9 mouse cellular contexts compared by ENCODE assay signal in genomic region chr15:79933670-79934514, GRCm38 (mm10). TPM values are rescaled to one million over a fixed set of nuclear protein-coding genes. Genes with fewer than 3 reads are reported as not detected.
DNase-seq lines count a peak whose midpoint lies in the region; ATAC-seq and TF ChIP-seq lines count a peak whose summit lies in the region.
"Had no signal": no experiment of that assay in that cellular context is flagged by ENCODE, and none has a peak within 500 bp of the region (broad histone marks: within the 10 kb centered on the region; RNA-seq: fewer than 3 reads in every experiment).

No protein-coding gene starts in this region.

- no peaks in the 10 kb centered on the region for H3K9me3 ChIP-seq in lung, postnatal 0 days (ENCODE audit: low read length)
- H3K9me3 ChIP-seq in embryonic facial prominence, embryonic 10.5 days: no peaks in the 10 kb centered on the region
- no peaks in the 10 kb centered on the region for H3K9me3 ChIP-seq in intestine, embryonic 15.5 days
- H3K9me3 ChIP-seq in neural tube, embryonic 15.5 days (replicated peaks): no peaks in the 10 kb centered on the region

- H3K4me2 ChIP-seq in lung, postnatal 0 days (replicated peaks; ENCODE audit: low read depth, low read length): 0 out of 2 replicates have a peak overlapping the region, but pooled peaks have one; percentile 11
- H3K4me2 ChIP-seq in intestine, embryonic 15.5 days (replicated peaks): peak overlapping the region; percentile 85
- peak overlapping the region; percentile 84 for H3K4me2 ChIP-seq in neural tube, embryonic 15.5 days

- TF ChIP-seq CTCF in lung, postnatal 0 days (IDR thresholded peaks at IDR 0.05): no peak
- no peak for TF ChIP-seq CTCF in cerebellum, adult 2 months (IDR thresholded peaks at IDR 0.05; ENCODE audit: borderline replicate concordance, insufficient read depth, low read depth, low read length)
- TF ChIP-seq CTCF in left cerebral cortex, adult 2 months (IDR thresholded peaks at IDR 0.05): no peak

- no peak for TF ChIP-seq POLR2A in cerebellum, adult 2 months (IDR thresholded peaks at IDR 0.05; ENCODE audit: borderline replicate concordance, insufficient read depth, low read length)

- DNase-seq in lung, postnatal 0 days (ENCODE audit: low spot score): no peak
- DNase-seq in lung, postnatal 36 days: no peak
- DNase-seq in embryonic facial prominence, embryonic 10.5 days (ENCODE audit: low spot score): peak; percentile 42
- DNase-seq in cerebellum, adult 2 months: no peak
- no peak for DNase-seq in left cerebral cortex, adult 2 months (ENCODE audit: extremely low spot score in 1 of 2, low spot score in 2 of 2)
- DNase-seq in thymus, postnatal 14 days: no peak
- DNase-seq: spleen, adult 18-20 months had no signal

- intact Hi-C loops in left cerebral cortex, adult 2 months (cut with DNase I): no loop called here

- no peak overlapping the region for H3K9ac ChIP-seq in lung, postnatal 0 days (replicated peaks; ENCODE audit: low read depth)
- no peak overlapping the region for H3K9ac ChIP-seq in intestine, embryonic 15.5 days
- no peak overlapping the region for H3K9ac ChIP-seq in neural tube, embryonic 15.5 days (replicated peaks)

- WGBS in lung, postnatal 0 days: 4% methylated on average over 22 of the region's 22 CpGs
- WGBS in embryonic facial prominence, embryonic 10.5 days: under 1% methylated on average over 22 of the region's 22 CpGs
- WGBS in intestine, embryonic 15.5 days: 4% methylated on average over 22 of the region's 22 CpGs
- 2% methylated on average over 22 of the region's 22 CpGs for WGBS in neural tube, embryonic 15.5 days
- WGBS in cerebellum, adult 2 months: 25% methylated on average over 22 of the region's 22 CpGs

- no peaks in the 10 kb centered on the region for H3K36me3 ChIP-seq in lung, postnatal 0 days (ENCODE audit: insufficient read depth, low read length)
- no peaks in the 10 kb centered on the region for H3K36me3 ChIP-seq in embryonic facial prominence, embryonic 10.5 days (replicated peaks)
- no peaks in the 10 kb centered on the region for H3K36me3 ChIP-seq in intestine, embryonic 15.5 days
- no peaks in the 10 kb centered on the region for H3K36me3 ChIP-seq in neural tube, embryonic 15.5 days

- H3K27ac ChIP-seq in lung, postnatal 0 days (ENCODE audit: low read length): no peak overlapping the region
- no peak overlapping the region for H3K27ac ChIP-seq in embryonic facial prominence, embryonic 10.5 days (replicated peaks)
- no peak overlapping the region for H3K27ac ChIP-seq in intestine, embryonic 15.5 days
- H3K27ac ChIP-seq in neural tube, embryonic 15.5 days (replicated peaks): no peak overlapping the region
- no peak overlapping the region for H3K27ac ChIP-seq in cerebellum, adult 2 months (ENCODE audit: insufficient read depth, low read length)
- no peak overlapping the region for H3K27ac ChIP-seq in left cerebral cortex, adult 2 months

- TF ChIP-seq EP300 in lung, postnatal 0 days (IDR thresholded peaks at IDR 0.05): no peak

- no peak for ATAC-seq in lung, postnatal 0 days
- no peak for ATAC-seq in intestine, embryonic 15.5 days
- ATAC-seq in neural tube, embryonic 15.5 days (ENCODE audit: low FRiP score): no peak

- H3K4me3 ChIP-seq in lung, postnatal 0 days (ENCODE audit: low read depth, low read length): peak overlapping the region; percentile 8; the same call in 1 of the 2 replicates
- H3K4me3 ChIP-seq in embryonic facial prominence, embryonic 10.5 days: peak overlapping the region; percentile 40
- peak overlapping the region; percentile 3; the same call in 1 of the 2 replicates for H3K4me3 ChIP-seq in intestine, embryonic 15.5 days (replicated peaks)
- 0 out of 2 replicates have a peak overlapping the region, but pooled peaks have one; percentile 67 for H3K4me3 ChIP-seq in neural tube, embryonic 15.5 days (replicated peaks)
- H3K4me3 ChIP-seq in cerebellum, adult 2 months (replicated peaks; ENCODE audit: insufficient read depth, low read depth, low read length): no peak overlapping the region
- H3K4me3 ChIP-seq in left cerebral cortex, adult 2 months: no peak overlapping the region

- H3K4me1 ChIP-seq in lung, postnatal 0 days (ENCODE audit: insufficient read depth, low read depth, low read length): peaks cover 5% of the 10 kb centered on the region
- peaks cover 37% of the 10 kb centered on the region for H3K4me1 ChIP-seq in embryonic facial prominence, embryonic 10.5 days
- H3K4me1 ChIP-seq in intestine, embryonic 15.5 days (replicated peaks): peaks cover 13% of the 10 kb centered on the region
- H3K4me1 ChIP-seq in neural tube, embryonic 15.5 days: peaks cover 32% of the 10 kb centered on the region
- peaks cover 19% of the 10 kb centered on the region; the same call in 1 of the 2 replicates for H3K4me1 ChIP-seq in cerebellum, adult 2 months (ENCODE audit: control insufficient read depth, insufficient read depth, low read length)

- H3K27me3 ChIP-seq in lung, postnatal 0 days (replicated peaks; ENCODE audit: insufficient read depth, low read length): peaks cover 5% of the 10 kb centered on the region; the same call in 1 of the 2 replicates
- H3K27me3 ChIP-seq in embryonic facial prominence, embryonic 10.5 days (replicated peaks; ENCODE audit: low read depth, poor library complexity, severe bottlenecking): peaks cover 70% of the 10 kb centered on the region
- H3K27me3 ChIP-seq in intestine, embryonic 15.5 days (replicated peaks): peaks cover 18% of the 10 kb centered on the region
- H3K27me3 ChIP-seq in neural tube, embryonic 15.5 days (replicated peaks): peaks cover 12% of the 10 kb centered on the region
- no peaks in the 10 kb centered on the region for H3K27me3 ChIP-seq in cerebellum, adult 2 months (ENCODE audit: control insufficient read depth, insufficient read depth, low read length)

RNA-seq across cellular contexts. Expression of gene Cbx7, which starts 37.0 kb away (rescaled TPM):
- 4.1 and 4.5 TPM in 2 replicates for polyA plus RNA-seq in lung, postnatal 0 days (2015; fragmentation: Nextera tagmentation; extraction: Ambion mirVana)
- polyA plus RNA-seq in embryonic facial prominence, embryonic 10.5 days (2016; fragmentation: Nextera tagmentation; extraction: Ambion mirVana): 2.1 and 2.4 TPM in 2 replicates
- 3.9 and 4.6 TPM in 2 replicates for polyA plus RNA-seq in intestine, embryonic 15.5 days (2015; fragmentation: Nextera tagmentation; extraction: Ambion mirVana)
- polyA plus RNA-seq in neural tube, embryonic 15.5 days (2015; fragmentation: Nextera tagmentation; extraction: Ambion mirVana): 4.1 and 4.6 TPM in 2 replicates
- polyA plus RNA-seq in cerebellum, adult 2 months (2012; rRNA removed): 89.6 and 96.3 TPM in 2 replicates
- total RNA-seq in left cerebral cortex, adult 2 months (2021): 10 to 100 TPM; 52.3 to 52.6 TPM

RNA-seq across cellular contexts. Expression of gene Apobec3, which starts 42.4 kb away (rescaled TPM):
- polyA plus RNA-seq in lung, postnatal 0 days (2015; fragmentation: Nextera tagmentation; extraction: Ambion mirVana): 24.8 and 29.5 TPM in 2 replicates
- 7.7 and 8.4 TPM in 2 replicates for polyA plus RNA-seq in embryonic facial prominence, embryonic 10.5 days (2016; fragmentation: Nextera tagmentation; extraction: Ambion mirVana)
- 13.1 and 15.4 TPM in 2 replicates for polyA plus RNA-seq in intestine, embryonic 15.5 days (2015; fragmentation: Nextera tagmentation; extraction: Ambion mirVana)
- polyA plus RNA-seq in neural tube, embryonic 15.5 days (2015; fragmentation: Nextera tagmentation; extraction: Ambion mirVana): 4.8 and 44.4 TPM in 2 replicates
- polyA plus RNA-seq in cerebellum, adult 2 months (2012; rRNA removed): 3.3 and 3.6 TPM in 2 replicates
- total RNA-seq in left cerebral cortex, adult 2 months (2021): 1 to 10 TPM; 5.1 to 6.1 TPM

Comparison
In these comparisons a context has a peak if more than half of its experiments do, and no peak if none do; other contexts are left out.
1. H3K4me2 ChIP-seq: peak in every context shown above with its lines; median percentile 85 in intestine, embryonic 15.5 days; 84 in neural tube, embryonic 15.5 days; 11 in lung, postnatal 0 days.
2. H3K4me3 ChIP-seq: peak in lung, postnatal 0 days (single experiment), embryonic facial prominence, embryonic 10.5 days (single experiment), intestine, embryonic 15.5 days (single experiment) and neural tube, embryonic 15.5 days (single experiment); none in cerebellum, adult 2 months (single experiment) and left cerebral cortex, adult 2 months (single experiment).
3. RNA of gene Cbx7, which starts 37.0 kb away (polyA plus RNA-seq): 89.6 to 96.3 TPM in cerebellum, adult 2 months; 3.9 to 4.6 TPM in intestine, embryonic 15.5 days, 4.1 to 4.6 TPM in neural tube, embryonic 15.5 days, 4.1 to 4.5 TPM in lung, postnatal 0 days and 2.1 to 2.4 TPM in embryonic facial prominence, embryonic 10.5 days; every median in the first group is over 10 times any median in the second.